Mouse (Mus musculus): ENCODE results near the gene Arhgap31.

GRCm38 (mm10) chr16:38678853-38679252, 34.2 kb downstream of the Arhgap31 start:
- TF ChIP-seq CTCF (IDR thresholded peaks at IDR 0.05; ENCODE audit: low read depth), result no peak
- no peak for TF ChIP-seq EP300 (IDR thresholded peaks at IDR 0.05; ENCODE audit: low read depth)

Measured in liver, postnatal 0 days (tissue).